Mouse (Mus musculus) neural tube, embryonic 10.5 days (tissue): ENCODE data around the gene Shisal1.

ENCODE experiments used
- DNase-seq: peaks from one replicate; pipeline ENCODE4 v3.0.0-alpha.2; 2017; ENCODE audit warnings: low spot score; ENCODE audit errors: extremely low spot score

The Shisal1 gene

GRCm38 (mm10) chr15:84378734-84379133 is 68.2 kb downstream of the Shisal1 start:
- DNase-seq = no peak

GRCm38 (mm10) chr15:84372801-84373200 is 74.1 kb downstream of the Shisal1 start:
- DNase-seq = no peak

GRCm38 (mm10) chr15:84367402-84367801 is 79.5 kb downstream of the Shisal1 start:
- DNase-seq = no peak

- DNase-seq = no peak
Observed at GRCm38 (mm10) chr15:84366574-84366989, 80.3 kb downstream of the Shisal1 start.

GRCm38 (mm10) chr15:84365675-84366381 is 81.1 kb downstream of the Shisal1 start:
- no peak for DNase-seq

GRCm38 (mm10) chr15:84364746-84365145 is 82.2 kb downstream of the Shisal1 start:
- DNase-seq = no peak

GRCm38 (mm10) chr15:84355081-84355480 is 91.8 kb downstream of the Shisal1 start:
- no peak for DNase-seq

GRCm38 (mm10) chr15:84351915-84352844 is 94.7 kb downstream of the Shisal1 start:
- no peak for DNase-seq

- DNase-seq = no peak
Observed at GRCm38 (mm10) chr15:84351342-84351741, 95.6 kb downstream of the Shisal1 start.

GRCm38 (mm10) chr15:84349915-84350738 is 96.8 kb downstream of the Shisal1 start:
- peak; percentile 76 for DNase-seq

- DNase-seq = no peak
Observed at GRCm38 (mm10) chr15:84348769-84349168, 98.1 kb downstream of the Shisal1 start.

- no peak for DNase-seq
Observed at GRCm38 (mm10) chr15:84340926-84341325, 106.0 kb downstream of the Shisal1 start.

GRCm38 (mm10) chr15:84337599-84337998 is 109.3 kb downstream of the Shisal1 start:
- DNase-seq = no peak

- DNase-seq = no peak
Observed at GRCm38 (mm10) chr15:84336281-84336817, 110.5 kb downstream of the Shisal1 start.

- DNase-seq = no peak
Observed at GRCm38 (mm10) chr15:84331066-84331612, 115.8 kb downstream of the Shisal1 start.

GRCm38 (mm10) chr15:84329940-84330339 is 117.0 kb downstream of the Shisal1 start:
- no peak for DNase-seq
